Mouse (Mus musculus): ENCODE measurements at regions not wholly inside any gene's neighbourhood (a gene's known extent, or its start where the extent isn't known, plus 50 kb on each side); places are given as distances from the start of the nearest gene placed in this dataset.
"Not testable (repeated sequence)": the region's sequence is repeated elsewhere in the genome, so short reads cannot be mapped to it uniquely, and the experiment has no call there.

DNA sequence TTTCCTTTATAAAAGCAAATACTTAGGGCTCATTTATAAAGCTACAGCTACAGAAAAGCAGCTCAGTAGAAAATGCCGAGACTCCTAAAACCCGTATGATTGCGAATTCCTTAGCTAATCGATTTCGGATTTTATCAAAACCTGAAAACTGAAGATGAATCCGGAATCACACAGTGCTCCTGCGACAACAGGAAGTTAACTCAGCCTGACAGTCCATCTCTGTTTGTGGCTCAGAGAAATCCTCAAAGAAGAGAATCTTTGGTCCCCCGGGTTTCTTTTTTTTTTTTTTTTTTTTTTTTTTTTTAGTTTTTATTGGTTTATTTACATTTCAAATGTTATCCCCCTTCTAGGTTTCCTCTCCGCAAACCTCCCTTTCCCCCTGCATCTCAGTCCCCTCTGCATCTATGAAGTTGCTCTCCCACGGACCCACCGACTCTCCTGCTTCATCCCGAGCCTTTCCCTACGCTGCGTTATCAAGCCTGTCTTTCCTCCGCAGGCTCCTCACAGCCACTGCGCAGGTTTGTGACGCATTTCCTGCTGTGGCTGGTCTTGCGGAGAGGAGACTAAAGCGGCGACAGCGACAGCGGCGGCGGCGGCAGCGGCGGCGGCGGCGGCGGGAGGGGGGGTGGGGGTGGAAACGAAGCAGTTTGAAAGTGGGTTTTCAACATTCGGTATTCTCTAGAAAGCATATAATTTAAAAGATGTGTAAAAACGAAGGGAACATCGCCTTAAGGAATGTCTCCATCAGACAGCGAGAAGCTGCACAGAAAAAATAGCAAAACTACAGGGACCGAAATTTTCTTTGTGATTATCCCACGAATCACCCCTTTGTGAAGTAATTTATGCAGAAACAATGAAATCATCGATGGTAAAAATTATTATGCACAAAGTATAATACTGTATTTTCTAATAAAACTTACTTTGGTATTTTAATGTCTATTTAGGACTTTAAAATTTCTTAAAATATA lies 352.3 kb upstream of the Snrpn start:
- H3K4me2 ChIP-seq (ENCODE audit: low read length) = peak overlapping the region; percentile 29
- not testable (repeated sequence) for H3K9ac ChIP-seq (ENCODE audit: low read length); H3K27me3 ChIP-seq (replicated peaks; ENCODE audit: control insufficient read depth, insufficient read depth, low read length); H3K36me3 ChIP-seq (ENCODE audit: control insufficient read depth, insufficient read depth, low read length); H3K9me3 ChIP-seq (ENCODE audit: control insufficient read depth, low read length); H3K4me1 ChIP-seq (replicated peaks; ENCODE audit: control insufficient read depth, insufficient read depth, low read length); H3K27ac ChIP-seq (ENCODE audit: low read depth)
- 15% methylated on average over 39 of the region's 39 CpGs for WGBS
- H3K4me3 ChIP-seq (ENCODE audit: low read depth, low read length) = peak overlapping the region; percentile 27
- peak; percentile 88 for ATAC-seq (replicated peaks; ENCODE audit: low FRiP score, low TSS enrichment, low read depth)
- peak; percentile 74 for DNase-seq (ENCODE audit: low spot score)

- not testable (repeated sequence) for DNase-seq (ENCODE audit: low spot score); H3K4me1 ChIP-seq (replicated peaks; ENCODE audit: control insufficient read depth, insufficient read depth, low read length); H3K4me2 ChIP-seq (ENCODE audit: low read length); H3K27me3 ChIP-seq (replicated peaks; ENCODE audit: control insufficient read depth, insufficient read depth, low read length); H3K9ac ChIP-seq (ENCODE audit: low read length); H3K4me3 ChIP-seq (ENCODE audit: low read depth, low read length); H3K27ac ChIP-seq (ENCODE audit: low read depth); H3K9me3 ChIP-seq (ENCODE audit: control insufficient read depth, low read length); H3K36me3 ChIP-seq (ENCODE audit: control insufficient read depth, insufficient read depth, low read length); ATAC-seq (replicated peaks; ENCODE audit: low FRiP score, low TSS enrichment, low read depth)
- WGBS = 5% methylated on average over 4 of the region's 4 CpGs
These were observed 347.9 kb upstream of the Snrpn start for GRCm38 (mm10) chr7:60487839-60488454.

- not testable (repeated sequence) for H3K4me2 ChIP-seq (ENCODE audit: low read length); H3K27ac ChIP-seq (ENCODE audit: low read depth); H3K9ac ChIP-seq (ENCODE audit: low read length); H3K4me1 ChIP-seq (replicated peaks; ENCODE audit: control insufficient read depth, insufficient read depth, low read length); H3K27me3 ChIP-seq (replicated peaks; ENCODE audit: control insufficient read depth, insufficient read depth, low read length); H3K9me3 ChIP-seq (ENCODE audit: control insufficient read depth, low read length); DNase-seq (ENCODE audit: low spot score); H3K4me3 ChIP-seq (ENCODE audit: low read depth, low read length); ATAC-seq (replicated peaks; ENCODE audit: low FRiP score, low TSS enrichment, low read depth); H3K36me3 ChIP-seq (ENCODE audit: control insufficient read depth, insufficient read depth, low read length)
- WGBS = 47% methylated on average over 3 of the region's 3 CpGs
These were observed 310.1 kb upstream of the Snrpn start for GRCm38 (mm10) chr7:60450074-60450603.

- not testable (repeated sequence) for DNase-seq (ENCODE audit: low spot score); H3K36me3 ChIP-seq (ENCODE audit: control insufficient read depth, insufficient read depth, low read length)
- 49% methylated on average over 2 of the region's 2 CpGs for WGBS
These were observed 309.4 kb upstream of the Snrpn start for GRCm38 (mm10) chr7:60449239-60450073.

GRCm38 (mm10) chr7:60438781-60439180 lies 298.8 kb upstream of the Snrpn start:
- Histone ChIP-seq H3K27ac (ENCODE audit: low read depth) (no peak overlapping the region), H3K9ac (ENCODE audit: low read length) (no peak overlapping the region), H3K27me3 (replicated peaks; ENCODE audit: control insufficient read depth, insufficient read depth, low read length) (no peaks in the 10 kb centered on the region), H3K4me3 (ENCODE audit: low read depth, low read length) (no peak overlapping the region), H3K36me3 (ENCODE audit: control insufficient read depth, insufficient read depth, low read length) (no peaks in the 10 kb centered on the region), H3K4me2 (ENCODE audit: low read length) (no peak overlapping the region), H3K9me3 (ENCODE audit: control insufficient read depth, low read length) (no peaks in the 10 kb centered on the region), H3K4me1 (replicated peaks; ENCODE audit: control insufficient read depth, insufficient read depth, low read length) (no peaks in the 10 kb centered on the region)
- no peak for DNase-seq (ENCODE audit: low spot score)
- 79% methylated on average over 3 of the region's 3 CpGs for WGBS
- no peak for ATAC-seq (replicated peaks; ENCODE audit: low FRiP score, low TSS enrichment, low read depth)

More at GRCm38 (mm10) chr7:60449239-60450073, 309.4 kb upstream of the Snrpn start:
- H3K9ac ChIP-seq (ENCODE audit: low read length); H3K27ac ChIP-seq (ENCODE audit: low read depth); H3K4me3 ChIP-seq (ENCODE audit: low read depth, low read length); H3K4me2 ChIP-seq (ENCODE audit: low read length); ATAC-seq (replicated peaks; ENCODE audit: low FRiP score, low TSS enrichment, low read depth); H3K9me3 ChIP-seq (ENCODE audit: control insufficient read depth, low read length); H3K4me1 ChIP-seq (replicated peaks; ENCODE audit: control insufficient read depth, insufficient read depth, low read length); H3K27me3 ChIP-seq (replicated peaks; ENCODE audit: control insufficient read depth, insufficient read depth, low read length): not testable (repeated sequence)

GRCm38 (mm10) chr7:60391011-60391863 lies 251.2 kb upstream of the Snrpn start:
- not testable (repeated sequence) for H3K36me3 ChIP-seq (ENCODE audit: control insufficient read depth, insufficient read depth, low read length); H3K4me1 ChIP-seq (replicated peaks; ENCODE audit: control insufficient read depth, insufficient read depth, low read length); H3K27me3 ChIP-seq (replicated peaks; ENCODE audit: control insufficient read depth, insufficient read depth, low read length); H3K27ac ChIP-seq (ENCODE audit: low read depth); H3K9me3 ChIP-seq (ENCODE audit: control insufficient read depth, low read length)
- peak; percentile 86 for ATAC-seq (replicated peaks; ENCODE audit: low FRiP score, low TSS enrichment, low read depth)
- peak; percentile 85 for DNase-seq (ENCODE audit: low spot score)
- Histone ChIP-seq H3K4me2 (ENCODE audit: low read length) (peak overlapping the region; percentile 33), H3K4me3 (ENCODE audit: low read depth, low read length) (peak overlapping the region; percentile 35), H3K9ac (ENCODE audit: low read length) (peak overlapping the region; percentile 32; the same call in 1 of the 2 replicates)
- 12% methylated on average over 33 of the region's 33 CpGs for WGBS

DNA sequence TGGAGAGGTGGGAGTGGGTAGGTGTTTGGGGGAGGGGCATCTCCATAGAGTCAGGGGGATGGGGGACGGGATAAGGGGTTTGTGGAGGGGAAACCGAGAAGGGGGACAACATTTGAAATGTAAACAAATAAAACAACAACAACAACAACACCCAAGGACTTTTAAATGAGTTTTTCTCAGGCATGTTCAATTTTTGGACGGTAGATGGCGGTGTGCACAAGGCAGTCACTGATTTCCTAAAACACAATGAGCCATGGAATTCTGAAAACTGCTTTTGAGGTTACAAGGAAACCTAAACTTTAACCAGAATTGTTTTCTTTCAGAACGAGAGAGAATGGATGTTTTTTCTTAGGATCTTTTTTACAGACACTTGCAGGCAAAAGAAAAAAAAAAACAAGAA lies 246.9 kb upstream of the Snrpn start:
- ATAC-seq (replicated peaks; ENCODE audit: low FRiP score, low TSS enrichment, low read depth); H3K36me3 ChIP-seq (ENCODE audit: control insufficient read depth, insufficient read depth, low read length); H3K27me3 ChIP-seq (replicated peaks; ENCODE audit: control insufficient read depth, insufficient read depth, low read length); H3K4me2 ChIP-seq (ENCODE audit: low read length); H3K9me3 ChIP-seq (ENCODE audit: control insufficient read depth, low read length); H3K27ac ChIP-seq (ENCODE audit: low read depth); H3K4me3 ChIP-seq (ENCODE audit: low read depth, low read length); DNase-seq (ENCODE audit: low spot score); H3K9ac ChIP-seq (ENCODE audit: low read length); H3K4me1 ChIP-seq (replicated peaks; ENCODE audit: control insufficient read depth, insufficient read depth, low read length): not testable (repeated sequence)
- 4% methylated on average over 5 of the region's 5 CpGs for WGBS
